Mouse (Mus musculus): ENCODE measurements around the gene Ebp. TPM values are rescaled to one million over a fixed set of nuclear protein-coding genes. Genes with fewer than 3 reads are reported as not detected.

The Ebp gene
- 48.9 TPM for total RNA-seq (2023)

DNA sequence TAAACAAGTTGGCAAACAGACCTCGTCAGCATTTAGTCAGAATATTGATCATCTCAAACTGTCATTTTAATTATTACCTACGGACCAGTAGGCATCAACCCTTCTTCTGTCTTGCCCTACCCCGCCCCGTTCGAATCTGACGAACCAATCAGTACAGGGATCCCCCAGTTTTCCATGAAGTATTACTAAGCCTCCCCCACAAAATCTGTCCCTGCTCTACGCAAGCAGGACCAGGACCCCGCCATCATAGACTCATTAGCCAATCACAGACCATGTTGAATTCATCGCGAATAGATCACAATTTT lies at the start of gene Ebp:
Ebp (minus strand) TSS at position 94 of the 305 bp plus-strand sequence.

DNA sequence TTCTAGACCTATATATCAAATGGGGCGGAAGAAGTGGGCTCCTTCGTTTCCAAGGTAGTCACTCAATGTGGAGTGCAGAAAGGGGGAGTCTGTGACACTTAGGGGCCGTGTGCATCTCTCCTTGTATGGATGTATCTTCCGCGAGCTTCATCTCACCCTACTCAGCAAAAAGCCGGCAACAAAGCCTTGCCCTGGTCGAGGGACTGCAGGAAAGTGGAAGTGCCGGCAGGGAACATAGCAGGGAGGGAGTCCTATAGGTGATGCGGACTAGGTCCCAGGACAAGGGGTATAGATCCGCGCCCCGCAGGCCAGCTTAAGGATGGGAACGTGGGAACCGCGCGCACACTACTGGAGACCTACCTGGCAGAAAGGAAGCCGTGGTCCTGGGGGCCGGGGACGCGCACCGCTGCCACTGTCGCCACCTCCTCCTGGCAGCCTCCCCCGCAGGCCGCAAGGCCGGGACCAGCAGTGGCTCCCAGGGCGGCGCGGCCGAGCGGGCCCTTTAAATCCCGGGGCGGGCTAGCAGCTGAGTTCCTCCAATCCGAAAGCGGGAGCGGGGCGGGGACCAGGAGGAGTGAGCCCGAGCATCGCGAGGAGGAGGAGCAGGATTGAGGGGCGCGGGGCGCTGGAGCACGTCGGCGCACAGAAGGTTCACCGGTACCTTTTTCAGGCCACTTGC lies 12.8 kb upstream of the Ebp start, which contains the start of gene Porcn:
Porcn (minus strand) TSS at position 511 of the 679 bp plus-strand sequence.

DNA sequence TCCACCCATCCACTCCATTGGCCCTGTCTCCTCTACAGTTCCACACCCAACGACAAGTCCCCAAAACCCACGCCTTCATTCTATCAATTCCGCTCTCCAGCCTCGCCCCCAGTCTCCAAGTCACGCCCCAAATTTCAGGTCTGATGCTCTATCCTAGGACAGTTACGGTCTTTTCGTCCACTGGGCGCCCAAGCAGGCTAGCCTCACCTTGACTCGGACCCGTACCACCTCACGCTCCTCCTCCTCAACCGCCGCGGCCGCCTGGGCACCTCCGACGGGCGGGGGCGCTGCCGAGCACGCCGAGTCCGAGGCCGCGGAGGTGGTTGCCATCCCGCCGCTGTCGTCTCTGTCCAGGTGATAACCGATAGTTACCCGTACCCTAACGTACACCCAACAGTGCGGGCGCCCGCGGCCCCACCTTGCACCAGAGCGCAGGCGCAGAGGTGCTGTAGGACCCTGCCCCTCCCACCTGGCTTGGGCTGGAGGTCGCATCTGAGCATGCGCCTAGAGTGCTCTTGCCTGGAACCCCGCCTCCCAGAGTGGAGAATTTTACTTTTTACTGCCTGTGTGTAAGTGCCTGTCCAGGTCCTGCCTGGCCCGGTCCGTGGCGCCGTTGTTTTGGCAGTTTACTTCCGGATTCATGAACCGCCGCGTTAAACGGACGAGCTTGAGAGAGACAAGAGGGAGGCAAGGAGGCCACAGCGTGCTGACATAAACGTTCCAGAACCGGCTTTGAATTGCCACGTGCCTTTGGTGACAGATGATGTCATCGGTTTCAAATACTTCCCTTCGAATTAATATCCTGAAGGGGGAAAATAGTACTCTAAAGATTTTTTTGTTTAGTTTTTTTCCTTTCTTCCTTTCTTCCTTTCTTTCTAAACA lies 17.6 kb downstream of the Ebp start, which contains the start of gene Tbc1d25:
Tbc1d25 (minus strand) TSS at position 678 of the 882 bp plus-strand sequence.

DNA sequence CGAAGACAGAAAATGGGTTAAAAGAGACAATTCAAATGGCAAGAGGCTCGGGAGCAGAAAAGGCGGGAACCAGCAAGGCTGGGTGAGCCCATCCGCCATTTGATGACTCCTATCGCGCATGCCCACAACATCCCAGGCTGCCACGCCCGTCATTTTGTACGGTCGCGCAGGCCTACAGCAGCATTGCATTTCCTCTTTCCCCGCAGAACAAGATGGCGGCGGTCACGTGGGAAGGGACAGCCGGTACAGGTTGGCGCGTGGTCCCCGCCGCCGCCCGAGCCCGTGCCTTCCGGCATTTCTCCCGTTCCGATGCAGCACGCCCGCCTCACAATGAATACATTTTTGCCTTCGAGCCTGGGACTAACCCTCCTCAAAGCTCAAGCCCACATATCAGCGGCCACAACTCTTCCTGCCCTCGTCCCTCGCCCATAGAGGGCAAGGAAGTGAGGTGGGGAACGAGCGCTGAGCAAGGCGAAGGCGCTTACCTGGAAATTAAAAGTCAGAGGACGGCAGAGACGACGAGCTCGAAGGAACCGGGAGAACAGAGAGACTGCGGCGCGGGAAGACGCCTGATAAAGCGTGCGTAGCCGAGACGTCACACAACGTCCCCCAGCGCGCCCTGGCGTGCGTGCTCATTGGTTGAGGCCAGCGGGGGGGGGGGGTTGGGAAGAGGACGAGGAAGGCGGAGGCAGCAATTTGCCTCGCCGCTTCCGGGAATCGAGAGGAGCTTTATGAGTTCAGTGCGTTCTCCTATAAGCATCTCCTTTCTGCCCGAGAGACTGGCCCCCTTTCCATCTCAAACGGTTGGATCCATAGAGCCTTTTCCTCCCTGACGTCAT lies 47.9 kb downstream of the Ebp start, which contains the start of gene Rbm3:
Rbm3 (minus strand) TSS at position 728 of the 839 bp plus-strand sequence.

Other genes starting within 250 kb of the Ebp start
- gene Hdac6, start 245.6 kb downstream of the Ebp start, total RNA-seq (2023): 17.9 TPM
- gene Gata1, start 215.4 kb downstream of the Ebp start, total RNA-seq (2023): 3.3 TPM
- gene Glod5, start 175.0 kb downstream of the Ebp start, total RNA-seq (2023): not detected
- 30.1 TPM for gene Suv39h1, start 118.8 kb downstream of the Ebp start, total RNA-seq (2023)
- gene Was, start 103.0 kb downstream of the Ebp start, total RNA-seq (2023): 114 TPM
- 49.9 TPM for gene Wdr13, start 60.6 kb downstream of the Ebp start, total RNA-seq (2023)
- gene Rbm3, start 47.6 kb downstream of the Ebp start, total RNA-seq (2023): 479 TPM
- 16.9 TPM for gene Tbc1d25, start 17.3 kb downstream of the Ebp start, total RNA-seq (2023)
- not detected for gene Porcn, start 13.0 kb upstream of the Ebp start, total RNA-seq (2023)
- gene Ftsj1, start 58.9 kb upstream of the Ebp start, total RNA-seq (2023): 16.3 TPM
- not detected for gene Slc38a5, start 77.6 kb upstream of the Ebp start, total RNA-seq (2023)
- not detected for gene Ssxb10, start 133.9 kb upstream of the Ebp start, total RNA-seq (2023)
- not detected for gene Ssxb9, start 173.5 kb upstream of the Ebp start, total RNA-seq (2023)
- not detected for gene Ssxb1, start 219.8 kb upstream of the Ebp start, total RNA-seq (2023)